Mouse (Mus musculus) liver, postnatal 0 days (tissue): Measurements from ENCODE around the gene Tmem235.

Experiments used
- CTCF ChIP-seq: sonication (generic); IDR thresholded peaks from 2 replicates; pipeline ENCODE4 v1.5.1; 2016; ENCODE audit warnings: antibody characterized with exemption, low read depth
- EP300 ChIP-seq: IDR thresholded peaks from 2 replicates; pipeline ENCODE4 v1.6.1; 2016; ENCODE audit warnings: antibody characterized with exemption, low read depth, mild to moderate bottlenecking

GRCm38 (mm10) chr11:117836306-117836705 lies 24.2 kb upstream of the Tmem235 start:
- TF ChIP-seq CTCF, result no peak
- TF ChIP-seq EP300, result no peak
